9 mouse cellular contexts compared by ENCODE assay signal in the genomic region with DNA sequence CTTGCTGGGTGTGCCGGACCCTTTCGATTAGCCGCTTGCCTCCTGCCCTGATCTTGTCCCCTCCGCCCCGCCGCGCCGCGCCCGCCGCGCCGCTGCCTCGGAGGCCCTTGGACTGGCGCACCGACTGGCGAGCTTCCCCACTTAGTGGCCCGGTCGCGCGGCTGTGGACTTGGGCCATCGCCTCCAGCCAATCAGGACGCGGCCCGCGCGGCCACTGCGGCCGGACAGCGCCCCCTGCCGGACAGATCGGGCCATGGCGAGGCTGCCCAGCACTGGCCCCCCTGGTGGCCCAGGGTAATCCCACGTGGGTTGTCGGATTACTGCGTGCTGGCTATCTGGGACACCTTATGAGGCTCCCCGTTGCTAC. TPM values are rescaled to one million over a fixed set of nuclear protein-coding genes. Genes with fewer than 3 reads are reported as not detected.
DNase-seq lines count a peak whose midpoint lies in the region; ATAC-seq lines count a peak whose summit lies in the region.
"Had no signal": no experiment of that assay in that cellular context is flagged by ENCODE, and none has a peak within 500 bp of the region (broad histone marks: within the 10 kb centered on the region; RNA-seq: fewer than 3 reads in every experiment).

A gene (minus strand): TSS at position 114 of the 367 bp plus-strand sequence.

- under 1% methylated on average over 32 of the region's 37 CpGs for WGBS in embryonic facial prominence, embryonic 14.5 days
- WGBS in heart, embryonic 10.5 days, result under 1% methylated on average over 37 of the region's 37 CpGs
- WGBS in kidney, embryonic 16.5 days, result under 1% methylated on average over 34 of the region's 37 CpGs

- H3K9me3 ChIP-seq in embryonic facial prominence, embryonic 14.5 days (ENCODE audit: control insufficient read depth, low read length), result no peaks in the 10 kb centered on the region
- no peaks in the 10 kb centered on the region for H3K9me3 ChIP-seq in heart, embryonic 10.5 days
- H3K9me3 ChIP-seq in kidney, embryonic 16.5 days (ENCODE audit: low read length), result no peaks in the 10 kb centered on the region

- H3K27me3 ChIP-seq in embryonic facial prominence, embryonic 14.5 days (replicated peaks; ENCODE audit: control insufficient read depth, insufficient read depth, low read length), result peaks cover 14% of the 10 kb centered on the region; the same call in 1 of the 2 replicates
- H3K27me3 ChIP-seq in heart, embryonic 10.5 days (ENCODE audit: insufficient read depth, poor library complexity, severe bottlenecking), result peaks cover 39% of the 10 kb centered on the region
- H3K27me3 ChIP-seq in kidney, embryonic 16.5 days (ENCODE audit: insufficient read depth, low read length), result peaks cover 24% of the 10 kb centered on the region
- H3K27me3 ChIP-seq in splenic B cell, adult 2 months (ENCODE audit: control insufficient read depth, insufficient read depth, low read length, poor library complexity, severe bottlenecking), result no peaks in the 10 kb centered on the region

- no peak within 1 kb of the TSS for H3K27ac ChIP-seq in embryonic facial prominence, embryonic 14.5 days (replicated peaks; ENCODE audit: low read depth, low read length)
- peak within 1 kb of the TSS; percentile 78 for H3K27ac ChIP-seq in heart, embryonic 10.5 days
- no peak within 1 kb of the TSS for H3K27ac ChIP-seq in kidney, embryonic 16.5 days (ENCODE audit: low read length)

- H3K9ac ChIP-seq in embryonic facial prominence, embryonic 14.5 days (ENCODE audit: low read depth, low read length), result peak within 1 kb of the TSS; percentile 57
- H3K9ac ChIP-seq in kidney, embryonic 16.5 days (replicated peaks; ENCODE audit: low read length), result peak within 1 kb of the TSS; percentile 62

- peak within 1 kb of the TSS; percentile 57 for H3K4me3 ChIP-seq in embryonic facial prominence, embryonic 14.5 days (ENCODE audit: low read depth, low read length)
- peak within 1 kb of the TSS; percentile 74 for H3K4me3 ChIP-seq in heart, embryonic 10.5 days
- peak within 1 kb of the TSS; percentile 53 for H3K4me3 ChIP-seq in kidney, embryonic 16.5 days (ENCODE audit: low read length)

- ATAC-seq in monocyte, adult 5-6 weeks (replicated peaks; ENCODE audit: insufficient number of reproducible peaks, low FRiP score, low TSS enrichment, poor library complexity, severe bottlenecking), result no peak
- ATAC-seq in embryonic facial prominence, embryonic 14.5 days (ENCODE audit: low read depth), result peak; percentile 91
- ATAC-seq in kidney, embryonic 16.5 days (ENCODE audit: low FRiP score, low TSS enrichment), result peak; percentile 91

- H3K4me2 ChIP-seq in embryonic facial prominence, embryonic 14.5 days (ENCODE audit: low read depth, low read length), result peak within 1 kb of the TSS; percentile 100
- H3K4me2 ChIP-seq in kidney, embryonic 16.5 days (replicated peaks; ENCODE audit: low read depth, low read length), result peak within 1 kb of the TSS; percentile 100

- H3K36me3 ChIP-seq in embryonic facial prominence, embryonic 14.5 days (ENCODE audit: control insufficient read depth, insufficient read depth, low read length), result no peaks in the 10 kb centered on the region
- H3K36me3 ChIP-seq in heart, embryonic 10.5 days, result no peaks in the 10 kb centered on the region
- H3K36me3 ChIP-seq in kidney, embryonic 16.5 days (ENCODE audit: insufficient read depth, low read length), result no peaks in the 10 kb centered on the region
- no peaks in the 10 kb centered on the region for H3K36me3 ChIP-seq in splenic B cell, adult 2 months (ENCODE audit: control insufficient read depth, insufficient read depth, low read length, poor library complexity, severe bottlenecking)

- peak; percentile 42 to 46 for DNase-seq in monocyte, adult 2 months (ENCODE audit: low read depth in 1 of 2, low spot score in 2 of 2)
- DNase-seq in embryonic facial prominence, embryonic 14.5 days (ENCODE audit: low spot score), result peak; percentile 81
- peak; percentile 94 for DNase-seq in heart, embryonic 10.5 days (ENCODE audit: low spot score)
- peak; percentile 80 for DNase-seq in liver
- DNase-seq in naive thymus-derived CD4-positive, alpha-beta T cell, adult 2 months (ENCODE audit: low read depth), result peak; percentile 53
- DNase-seq in splenic B cell, adult 2 months (ENCODE audit: low read depth, low spot score), result peak; percentile 19

- H3K4me1 ChIP-seq in embryonic facial prominence, embryonic 14.5 days (ENCODE audit: control insufficient read depth, insufficient read depth, low read length), result peaks cover 7% of the 10 kb centered on the region
- H3K4me1 ChIP-seq in heart, embryonic 10.5 days, result peaks cover 18% of the 10 kb centered on the region
- H3K4me1 ChIP-seq in kidney, embryonic 16.5 days (ENCODE audit: insufficient read depth, low read length), result peaks cover 10% of the 10 kb centered on the region

RNA-seq across cellular contexts. Expression of the gene that starts here (rescaled TPM):
- total RNA-seq in monocyte, adult 5-6 weeks (2017), result 0.53 TPM in 1 of 3 replicates, not detected in the others
- polyA plus RNA-seq in embryonic facial prominence, embryonic 14.5 days (2014; fragmentation: Nextera tagmentation; extraction: Ambion mirVana), result 2.2 and 2.4 TPM in 2 replicates
- 5.1 and 7.1 TPM in 2 replicates for polyA plus RNA-seq in heart, embryonic 10.5 days (2016; fragmentation: Nextera tagmentation; extraction: Ambion mirVana)
- 1.6 and 2.3 TPM in 2 replicates for polyA plus RNA-seq in kidney, embryonic 16.5 days (2015; fragmentation: Nextera tagmentation; extraction: Ambion mirVana)
- total RNA-seq: CH12.LX had no signal

Comparison
In these comparisons a context has a peak if more than half of its experiments do, and no peak if none do; other contexts are left out.
1. DNase-seq: peak in every context shown above with its lines; median percentile 94 in heart, embryonic 10.5 days; 81 in embryonic facial prominence, embryonic 14.5 days; 80 in liver; 53 in naive thymus-derived CD4-positive, alpha-beta T cell, adult 2 months; 44 in monocyte, adult 2 months; 19 in splenic B cell, adult 2 months.